Mouse (Mus musculus) testis, adult 2 months (tissue): ENCODE results near the gene Cfap97d1. TPM values are rescaled to one million over a fixed set of nuclear protein-coding genes. Genes with fewer than 3 reads are reported as not detected.

Experiments
- H3K27ac ChIP-seq: fragments of 200-500 bp; 2 replicates; pipeline ENCODE4 v1.5.1; 2012; ENCODE audit warnings: low read depth, low read length; ENCODE audit not compliant: control insufficient read depth, insufficient read depth
- H3K27me3 ChIP-seq: fragments of 200-500 bp; 2 replicates; pipeline ENCODE4 v1.6.1; 2012; ENCODE audit warnings: mild to moderate bottlenecking, low read length, moderate library complexity; ENCODE audit not compliant: control insufficient read depth, insufficient read depth
- H3K36me3 ChIP-seq: fragments of 200-500 bp; 2 replicates; pipeline ENCODE4 v1.6.1; 2012; ENCODE audit warnings: mild to moderate bottlenecking, low read length; ENCODE audit not compliant: control insufficient read depth, insufficient read depth
- H3K4me1 ChIP-seq: fragments of 200-500 bp; 2 replicates; pipeline ENCODE4 v1.6.1; 2012; ENCODE audit warnings: low read length; ENCODE audit not compliant: control insufficient read depth, insufficient read depth
- H3K4me3 ChIP-seq: fragments of 200-500 bp; 2 replicates; pipeline ENCODE4 v1.5.1; 2012; ENCODE audit warnings: low read depth, mild to moderate bottlenecking, low read length, moderate library complexity, mixed read lengths; ENCODE audit not compliant: control insufficient read depth
- CTCF ChIP-seq: fragments of 200-500 bp; IDR thresholded peaks from 2 replicates; pipeline ENCODE4 v1.5.1; 2012; ENCODE audit warnings: low read depth, mild to moderate bottlenecking, inconsistent platforms, low read length, moderate library complexity; ENCODE audit not compliant: control insufficient read depth, insufficient read depth, insufficient replicate concordance
- POLR2A ChIP-seq: fragments of 200-500 bp; IDR thresholded peaks from 2 replicates; pipeline ENCODE4 v1.6.1; 2012; ENCODE audit warnings: low read depth, mild to moderate bottlenecking, inconsistent platforms, low read length, moderate library complexity; ENCODE audit not compliant: control insufficient read depth
- polyA plus RNA-seq: library from polyadenylated mRNA; depleted of rRNA; stranded (reverse); fragments of >200 nt; gene quantifications from 2 replicates; pipeline ENCODE4 v1.2.3, GENCODE M21; 2012

The Cfap97d1 gene
- polyA plus RNA-seq, 1 experiment: 94.1 TPM

DNA sequence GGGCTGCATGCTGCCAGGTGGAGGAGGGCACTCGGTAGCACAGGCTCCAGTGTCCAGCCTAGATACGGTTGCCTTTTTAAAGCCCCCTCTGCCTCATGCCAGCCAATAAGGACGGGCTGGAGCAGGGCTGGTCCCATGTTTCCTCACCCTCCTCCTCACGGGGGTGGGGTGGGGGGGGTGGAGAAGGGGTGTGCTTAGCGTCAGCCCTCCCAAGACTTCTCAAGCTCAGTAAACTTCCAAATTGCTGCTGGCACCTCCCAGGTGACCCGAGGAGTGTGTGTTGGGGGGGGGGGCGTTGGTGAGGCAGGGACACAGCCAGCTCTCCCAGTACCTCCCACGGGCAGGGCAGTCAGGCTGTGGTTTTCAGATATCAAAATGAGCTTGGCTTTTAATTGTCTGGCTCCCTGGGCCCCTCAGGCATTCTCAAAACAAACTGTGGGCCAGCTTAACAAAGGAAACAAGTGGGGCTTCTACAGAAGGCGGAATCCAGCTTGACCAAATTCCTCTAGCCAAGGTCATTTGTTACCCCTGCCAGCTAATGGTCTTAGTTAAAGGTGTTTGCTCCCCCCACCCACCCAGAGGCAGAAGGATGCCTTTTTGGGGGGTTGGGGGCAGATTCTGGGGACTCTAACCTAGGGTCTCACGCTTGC lies 17.0 kb upstream of the Cfap97d1 start, which contains the start of gene Sost:
Gene Sost, minus strand, starts transcription at position 51 of the 650 bp plus-strand sequence.
- Histone ChIP-seq H3K4me1 (peaks cover 19% of the 10 kb centered on the region), H3K4me3 (no peak within 1 kb of the TSS), H3K36me3 (no peaks in the 10 kb centered on the region), H3K27me3 (peaks cover 2% of the 10 kb centered on the region), H3K27ac (no peak within 1 kb of the TSS)
- TF ChIP-seq POLR2A: no peak
- TF ChIP-seq CTCF: no peak

GRCm38 (mm10) chr11:101968311-101968710 lies 15.8 kb upstream of the Cfap97d1 start:
- Histone ChIP-seq H3K36me3 (no peaks in the 10 kb centered on the region), H3K27ac (no peak overlapping the region), H3K27me3 (no peaks in the 10 kb centered on the region; the same call in none of the 2 replicates), H3K4me3 (no peak overlapping the region), H3K4me1 (peaks cover 12% of the 10 kb centered on the region)
- TF ChIP-seq POLR2A (no peak), CTCF (no peak)

DNA sequence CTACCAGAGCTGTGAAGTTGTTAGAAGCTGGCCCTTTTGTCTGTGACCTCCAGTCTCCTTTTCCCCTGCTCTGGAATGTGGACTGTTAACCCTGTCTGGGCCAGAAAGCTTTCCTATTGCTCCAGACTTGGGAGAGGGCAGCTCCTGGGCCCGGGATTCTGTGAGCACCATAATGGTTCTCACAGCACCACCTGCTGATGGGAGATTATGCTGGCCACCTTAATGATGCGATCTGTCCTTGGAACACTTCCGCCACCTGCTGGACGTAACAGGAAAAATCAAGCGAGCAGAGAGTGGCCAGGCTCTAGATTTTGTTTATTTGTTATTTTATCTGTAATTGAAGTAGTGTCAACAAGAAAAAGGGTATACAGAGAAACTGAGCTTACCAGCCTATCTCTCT lies 15.3 kb upstream of the Cfap97d1 start:
- H3K36me3 ChIP-seq: no peaks in the 10 kb centered on the region
- H3K4me1 ChIP-seq: peaks cover 7% of the 10 kb centered on the region
- H3K4me3 ChIP-seq: no peak overlapping the region
- no peaks in the 10 kb centered on the region; the same call in none of the 2 replicates for H3K27me3 ChIP-seq
- no peak overlapping the region for H3K27ac ChIP-seq
- peak; percentile 76; the same call in 1 of the 2 replicates for TF ChIP-seq CTCF
- no peak for TF ChIP-seq POLR2A

DNA sequence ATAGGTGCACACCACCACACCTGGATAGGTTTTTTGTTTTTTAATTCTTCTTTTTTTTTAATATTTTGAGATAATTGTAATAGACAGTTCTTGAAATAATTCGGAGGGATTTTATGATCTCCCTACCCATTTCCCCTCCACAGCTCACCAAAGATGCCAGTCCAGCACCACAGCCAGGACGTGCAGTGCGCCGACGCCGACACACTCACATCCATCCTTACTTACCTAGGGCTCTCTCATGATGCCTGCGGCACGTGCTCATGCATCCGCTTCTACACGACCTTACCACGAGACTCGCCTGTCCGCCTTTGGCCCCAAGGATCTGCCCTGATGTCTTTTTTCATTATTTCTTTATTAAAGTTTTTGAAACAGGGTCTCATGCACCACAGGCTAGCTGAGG lies 14.2 kb upstream of the Cfap97d1 start:
- TF ChIP-seq CTCF (no peak), POLR2A (no peak)

DNA sequence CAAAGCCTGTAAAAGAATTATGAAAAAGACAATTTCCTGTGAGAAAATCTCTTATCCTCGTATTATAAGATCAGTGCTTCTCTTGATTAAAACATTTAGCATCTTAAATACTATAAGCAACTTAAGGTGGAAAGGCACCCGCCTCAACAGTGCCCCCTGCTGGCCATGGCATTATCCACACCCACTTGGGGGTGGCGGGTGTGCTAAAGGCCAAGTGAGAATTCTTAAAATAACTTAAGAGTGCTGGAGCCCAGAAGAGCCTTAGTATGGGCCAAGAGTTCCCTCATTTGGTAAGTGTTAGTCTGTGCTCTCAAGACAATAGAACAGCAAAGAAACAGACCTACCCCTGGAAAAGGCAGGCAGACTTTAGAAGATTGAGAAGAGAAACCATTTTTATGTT lies 12.7 kb upstream of the Cfap97d1 start:
- TF ChIP-seq POLR2A: no peak
- peak; percentile 74; the same call in 1 of the 2 replicates for TF ChIP-seq CTCF
- no peak overlapping the region for H3K4me3 ChIP-seq
- no peak overlapping the region for H3K27ac ChIP-seq

More for the DNA sequence above, 14.2 kb upstream of the Cfap97d1 start:
- Histone ChIP-seq H3K36me3 (no peaks in the 10 kb centered on the region), H3K27me3 (no peaks in the 10 kb centered on the region; the same call in 1 of the 2 replicates), H3K4me1 (peaks cover 4% of the 10 kb centered on the region), H3K4me3 (no peak overlapping the region), H3K27ac (no peak overlapping the region)

DNA sequence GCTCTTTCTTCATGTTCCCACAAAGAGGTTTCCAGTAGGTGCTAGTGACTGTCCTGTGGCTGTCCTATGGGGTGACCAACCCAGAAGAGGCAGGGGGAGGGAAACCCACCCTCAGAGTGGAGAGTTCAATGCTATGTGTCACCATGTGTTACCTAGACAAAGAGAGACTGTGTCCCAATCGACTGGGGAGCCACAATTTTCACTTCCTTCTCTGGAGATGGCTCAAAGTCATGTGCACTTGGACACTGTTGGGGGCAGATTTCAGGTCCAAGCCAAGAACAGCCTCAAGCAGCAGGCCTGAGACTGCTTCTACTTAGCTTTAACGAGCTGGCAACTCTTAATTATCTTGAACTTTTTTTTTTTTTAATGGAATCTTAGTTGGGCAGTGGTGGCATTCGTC lies 12.0 kb upstream of the Cfap97d1 start:
- Histone ChIP-seq H3K27me3 (no peaks in the 10 kb centered on the region), H3K27ac (no peak overlapping the region), H3K4me1 (peaks cover 4% of the 10 kb centered on the region), H3K36me3 (no peaks in the 10 kb centered on the region), H3K4me3 (no peak overlapping the region)
- TF ChIP-seq CTCF (no peak), POLR2A (no peak)

More for the DNA sequence above, 12.7 kb upstream of the Cfap97d1 start:
- H3K27me3 ChIP-seq: no peaks in the 10 kb centered on the region
- H3K36me3 ChIP-seq: no peaks in the 10 kb centered on the region
- H3K4me1 ChIP-seq: peaks cover 4% of the 10 kb centered on the region

- Histone ChIP-seq H3K4me3 (no peak overlapping the region), H3K27ac (no peak overlapping the region), H3K27me3 (no peaks in the 10 kb centered on the region), H3K4me1 (peaks cover 4% of the 10 kb centered on the region), H3K36me3 (no peaks in the 10 kb centered on the region)
- TF ChIP-seq POLR2A: no peak
- no peak for TF ChIP-seq CTCF
These were observed 11.4 kb upstream of the Cfap97d1 start for GRCm38 (mm10) chr11:101972651-101973050.

GRCm38 (mm10) chr11:101973496-101973895 lies 10.6 kb upstream of the Cfap97d1 start:
- Histone ChIP-seq H3K27ac (no peak overlapping the region), H3K4me1 (peaks cover 4% of the 10 kb centered on the region), H3K27me3 (no peaks in the 10 kb centered on the region), H3K36me3 (no peaks in the 10 kb centered on the region), H3K4me3 (no peak overlapping the region)
- no peak for TF ChIP-seq CTCF
- no peak for TF ChIP-seq POLR2A
